Mouse (Mus musculus): ENCODE measurements around the gene Mlkl. TPM values are rescaled to one million over a fixed set of nuclear protein-coding genes. Genes with fewer than 3 reads are reported as not detected.
"Not testable (repeated sequence)": the region's sequence is repeated elsewhere in the genome, so short reads cannot be mapped to it uniquely, and the experiment has no call there.

Mlkl gene
- polyA plus RNA-seq, 1 experiment from 2014 or later: 3.7 TPM

DNA sequence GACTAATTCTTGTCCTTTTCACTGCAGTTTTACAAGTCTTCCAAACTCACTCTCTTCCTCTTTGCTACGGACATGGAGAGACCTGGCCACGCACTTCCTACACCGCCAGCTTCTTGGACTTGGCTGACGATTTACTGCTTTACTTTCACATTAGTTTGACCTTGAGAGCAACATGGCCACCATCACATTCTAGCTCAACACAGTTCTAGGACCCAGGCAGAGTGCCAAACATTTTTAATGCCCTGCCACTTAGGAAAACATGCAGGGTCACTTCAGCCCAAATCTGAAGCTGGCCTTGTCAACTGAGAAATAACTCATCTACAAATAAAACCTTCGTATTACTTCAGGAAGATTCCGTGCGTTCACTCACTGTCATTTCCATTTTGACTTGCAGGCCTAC, 46.2 kb downstream of the Mlkl start:
- Histone ChIP-seq H3K4me3 (replicated peaks) (no peak overlapping the region), H3K27ac (replicated peaks) (no peak overlapping the region), H3K4me2 (no peak overlapping the region), H3K36me3 (replicated peaks) (peaks cover 97% of the 10 kb centered on the region), H3K27me3 (no peaks in the 10 kb centered on the region), H3K4me1 (replicated peaks) (peaks cover 16% of the 10 kb centered on the region), H3K9ac (no peak overlapping the region), H3K9me3 (replicated peaks) (no peaks in the 10 kb centered on the region)
- no peak for ATAC-seq (ENCODE audit: insufficient read depth)
- 84% methylated on average over 7 of the region's 7 CpGs for WGBS (ENCODE audit: insufficient replicate concordance)

DNA sequence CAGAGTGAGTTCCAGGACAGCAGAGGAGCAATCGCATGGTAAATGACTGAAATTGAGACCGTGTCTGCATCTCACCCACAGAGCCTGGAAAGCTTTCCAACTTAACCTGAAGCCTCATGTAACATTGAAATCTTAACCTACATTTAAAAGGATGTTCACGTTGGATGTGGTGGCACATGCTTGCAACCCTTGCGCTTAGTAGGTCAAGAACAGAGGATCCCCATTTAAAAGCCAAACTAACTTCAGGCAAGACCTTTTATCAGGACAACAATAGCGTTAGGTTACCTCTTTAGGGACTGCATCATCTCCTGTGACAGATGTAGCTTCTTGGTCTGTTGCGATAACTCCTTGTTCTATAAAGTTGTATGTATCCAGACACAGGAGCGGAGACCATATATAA, 47.4 kb downstream of the Mlkl start:
- Histone ChIP-seq H3K4me1 (replicated peaks) (peaks cover 8% of the 10 kb centered on the region), H3K4me3 (replicated peaks) (no peak overlapping the region), H3K9me3 (replicated peaks) (no peaks in the 10 kb centered on the region), H3K36me3 (replicated peaks) (peaks cover 98% of the 10 kb centered on the region), H3K9ac (no peak overlapping the region), H3K4me2 (no peak overlapping the region), H3K27ac (replicated peaks) (no peak overlapping the region), H3K27me3 (no peaks in the 10 kb centered on the region)
- WGBS (ENCODE audit: insufficient replicate concordance): 93% methylated on average over 7 of the region's 7 CpGs
- ATAC-seq (ENCODE audit: insufficient read depth): no peak

DNA sequence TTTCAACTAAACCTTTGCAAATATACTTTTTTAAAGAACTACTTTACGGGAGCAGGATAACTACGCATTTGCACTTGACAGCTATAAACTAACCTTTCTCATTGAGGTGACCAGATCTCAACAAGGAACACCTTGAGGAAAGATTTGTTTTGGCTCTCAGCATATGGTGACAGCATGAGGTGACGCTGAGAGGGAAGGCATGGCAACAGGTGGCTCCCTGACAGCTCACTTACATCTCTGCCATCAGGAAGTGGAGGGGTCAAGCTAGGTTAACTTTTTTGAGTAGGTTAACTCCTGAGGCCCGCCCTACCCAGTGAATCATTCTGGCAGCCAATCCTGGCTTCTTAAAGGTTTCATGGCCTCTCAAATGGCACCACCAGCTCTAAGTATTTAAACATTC, 52.4 kb downstream of the Mlkl start:
- Histone ChIP-seq H3K4me3 (replicated peaks) (no peak overlapping the region), H3K36me3 (replicated peaks) (peaks cover 97% of the 10 kb centered on the region), H3K4me1 (replicated peaks) (no peaks in the 10 kb centered on the region), H3K27ac (replicated peaks) (no peak overlapping the region), H3K9ac (no peak overlapping the region), H3K9me3 (replicated peaks) (no peaks in the 10 kb centered on the region), H3K4me2 (no peak overlapping the region), H3K27me3 (no peaks in the 10 kb centered on the region)
- 94% methylated on average over 4 of the region's 4 CpGs for WGBS (ENCODE audit: insufficient replicate concordance)
- no peak for ATAC-seq (ENCODE audit: insufficient read depth)

DNA sequence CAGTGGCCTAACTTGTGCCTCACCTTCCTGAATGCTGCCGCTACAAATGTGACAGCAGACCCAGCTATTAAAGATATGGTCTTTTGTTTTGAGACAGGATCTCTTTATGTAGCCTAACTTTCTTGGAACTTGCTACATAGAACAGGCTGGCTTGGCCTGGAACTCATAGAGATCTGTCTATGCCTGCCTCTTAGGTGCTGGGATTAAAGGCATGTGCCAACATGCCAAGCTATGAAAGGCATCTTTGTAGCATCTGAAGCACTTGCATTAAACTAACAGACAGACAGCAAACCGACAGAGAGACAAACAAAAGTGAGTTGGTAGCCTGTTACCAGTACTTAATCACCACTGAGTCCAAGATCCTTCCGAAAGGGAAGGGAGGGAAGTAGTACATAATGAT, 55.9 kb downstream of the Mlkl start:
- Histone ChIP-seq H3K4me3 (replicated peaks) (no peak overlapping the region), H3K9me3 (replicated peaks) (no peaks in the 10 kb centered on the region), H3K27ac (replicated peaks) (no peak overlapping the region), H3K36me3 (replicated peaks) (peaks cover 96% of the 10 kb centered on the region), H3K4me1 (replicated peaks) (no peaks in the 10 kb centered on the region), H3K9ac (no peak overlapping the region), H3K27me3 (no peaks in the 10 kb centered on the region), H3K4me2 (no peak overlapping the region)
- 94% methylated on average over 3 of the region's 3 CpGs for WGBS (ENCODE audit: insufficient replicate concordance)
- no peak for ATAC-seq (ENCODE audit: insufficient read depth)

DNA sequence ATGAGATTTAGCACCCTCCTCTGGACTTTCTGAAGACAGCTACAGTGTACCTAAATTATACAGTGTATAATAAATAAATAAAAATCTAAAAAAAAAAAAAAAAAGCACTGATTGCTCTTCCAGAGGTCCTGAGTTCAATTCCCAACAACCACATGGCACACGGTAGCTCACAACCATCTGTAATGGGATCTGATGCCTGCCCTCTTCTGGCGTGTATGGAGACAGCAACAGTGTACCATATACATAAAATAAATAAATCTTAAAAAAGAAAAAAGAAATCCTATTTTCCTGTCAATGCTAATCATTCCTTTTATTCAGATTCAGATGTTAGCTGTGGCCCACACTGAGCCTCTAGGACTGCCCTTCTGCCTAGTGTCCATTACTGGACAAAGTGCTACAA, 69.7 kb downstream of the Mlkl start:
- Histone ChIP-seq H3K9ac (no peak overlapping the region), H3K27me3 (no peaks in the 10 kb centered on the region), H3K4me1 (replicated peaks) (no peaks in the 10 kb centered on the region), H3K9me3 (replicated peaks) (no peaks in the 10 kb centered on the region), H3K4me2 (no peak overlapping the region), H3K4me3 (replicated peaks) (no peak overlapping the region), H3K27ac (replicated peaks) (no peak overlapping the region), H3K36me3 (replicated peaks) (peaks cover 29% of the 10 kb centered on the region)
- 52% methylated on average over 2 of the region's 2 CpGs for WGBS (ENCODE audit: insufficient replicate concordance)
- ATAC-seq (ENCODE audit: insufficient read depth): no peak

DNA sequence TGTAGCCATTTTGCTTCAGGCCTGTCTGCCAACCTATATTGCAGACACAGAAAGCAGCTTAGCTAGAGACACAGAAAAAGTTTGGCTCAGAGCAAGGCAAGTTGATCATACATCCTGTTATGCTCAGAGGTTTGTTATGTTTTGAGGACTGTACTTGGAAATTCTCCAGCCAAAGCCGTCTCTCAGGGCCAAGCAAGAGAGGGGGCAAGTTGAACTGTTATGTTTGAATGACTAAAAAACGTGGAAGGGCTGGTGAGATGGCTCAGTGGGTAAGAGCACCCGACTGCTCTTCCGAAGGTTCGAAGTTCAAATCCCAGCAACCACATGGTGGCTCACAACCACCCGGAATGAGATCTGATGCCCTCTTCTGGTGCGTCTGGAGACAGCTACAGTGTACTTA, 71.8 kb downstream of the Mlkl start:
- not testable (repeated sequence) for H3K4me2 ChIP-seq; ATAC-seq (ENCODE audit: insufficient read depth); H3K9me3 ChIP-seq (replicated peaks); H3K9ac ChIP-seq; H3K4me3 ChIP-seq (replicated peaks); H3K27ac ChIP-seq (replicated peaks); H3K4me1 ChIP-seq (replicated peaks)
- 72% methylated on average over 7 of the region's 7 CpGs for WGBS (ENCODE audit: insufficient replicate concordance)
- Histone ChIP-seq H3K36me3 (replicated peaks) (peaks cover 12% of the 10 kb centered on the region), H3K27me3 (peaks cover 13% of the 10 kb centered on the region)

DNA sequence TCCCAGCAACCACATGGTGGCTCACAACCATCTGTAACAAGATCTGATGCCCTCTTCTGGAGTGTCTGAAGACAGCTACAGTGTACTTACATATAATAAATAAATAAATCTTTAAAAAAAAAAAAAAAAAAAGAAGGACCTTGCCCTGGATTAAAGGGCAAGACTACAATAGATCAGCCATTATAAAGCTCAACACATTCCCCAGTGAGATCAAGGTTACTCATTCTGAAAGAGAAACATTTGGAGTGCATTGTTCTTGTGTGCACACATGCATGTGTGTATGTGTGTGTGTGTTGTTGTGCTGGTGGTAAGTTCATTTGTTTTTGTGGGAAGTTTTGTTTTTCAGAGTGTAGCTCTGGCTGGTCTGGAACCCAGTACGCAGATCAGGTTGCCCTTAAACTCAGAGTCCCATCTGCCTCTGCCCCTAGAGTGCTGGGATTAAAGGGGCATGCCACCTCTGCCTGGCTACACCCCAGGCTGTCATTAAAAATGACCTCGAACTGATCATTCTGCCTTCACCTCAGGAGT, 73.2 kb downstream of the Mlkl start:
- no peak overlapping the region for H3K4me3 ChIP-seq (replicated peaks)
- no peak overlapping the region for H3K27ac ChIP-seq (replicated peaks)
- no peak for ATAC-seq (ENCODE audit: insufficient read depth)
- H3K27me3 ChIP-seq: peaks cover 25% of the 10 kb centered on the region
- H3K9ac ChIP-seq: no peak overlapping the region
- H3K9me3 ChIP-seq (replicated peaks): no peaks in the 10 kb centered on the region
- peaks cover under 1% of the 10 kb centered on the region; the same call in 1 of the 2 replicates for H3K36me3 ChIP-seq (replicated peaks)
- H3K4me1 ChIP-seq (replicated peaks): peaks cover 9% of the 10 kb centered on the region
- WGBS (ENCODE audit: insufficient replicate concordance): 60% methylated on average over 2 of the region's 2 CpGs
- no peak overlapping the region for H3K4me2 ChIP-seq

DNA sequence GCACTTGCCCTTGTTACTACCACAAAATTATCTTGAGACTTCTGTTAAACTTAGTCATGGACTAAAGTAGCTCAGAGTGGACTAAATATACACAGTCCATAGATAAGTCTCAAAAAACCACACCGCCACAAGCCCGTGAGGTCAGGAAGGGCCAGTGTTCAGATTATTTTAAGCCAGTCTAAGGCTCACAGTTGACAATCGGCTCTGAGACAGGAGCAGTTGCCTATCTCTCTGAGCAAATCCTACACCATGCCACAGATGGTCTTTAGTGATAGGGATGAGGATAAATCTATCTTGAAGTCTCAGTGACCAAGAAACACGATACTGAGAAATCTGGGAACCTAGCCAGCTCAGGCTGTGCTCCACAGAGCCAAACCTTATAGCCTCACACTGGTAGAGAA, 76.0 kb downstream of the Mlkl start:
- Histone ChIP-seq H3K9me3 (replicated peaks) (no peaks in the 10 kb centered on the region), H3K4me2 (no peak overlapping the region), H3K36me3 (replicated peaks) (no peaks in the 10 kb centered on the region), H3K9ac (no peak overlapping the region), H3K27me3 (peaks cover 25% of the 10 kb centered on the region), H3K4me3 (replicated peaks) (no peak overlapping the region), H3K27ac (replicated peaks) (no peak overlapping the region), H3K4me1 (replicated peaks) (peaks cover 23% of the 10 kb centered on the region)
- ATAC-seq (ENCODE audit: insufficient read depth): no peak
- 10% methylated on average over 4 of the region's 4 CpGs for WGBS (ENCODE audit: insufficient replicate concordance)

Other genes starting within 250 kb of the Mlkl start
- not detected in 2 replicates for gene Clec18a, start 245.8 kb downstream of the Mlkl start, polyA plus RNA-seq (2015; fragmentation: Nextera tagmentation; extraction: Ambion mirVana)
- 2.4 and 2.6 TPM in 2 replicates for gene Pdpr, start 243.5 kb downstream of the Mlkl start, polyA plus RNA-seq (2015; fragmentation: Nextera tagmentation; extraction: Ambion mirVana)
- 14.1 and 14.5 TPM in 2 replicates for gene Glg1, start 79.0 kb downstream of the Mlkl start, polyA plus RNA-seq (2015; fragmentation: Nextera tagmentation; extraction: Ambion mirVana)
- 44.9 and 46.4 TPM in 2 replicates for gene Rfwd3, start 38.0 kb downstream of the Mlkl start, polyA plus RNA-seq (2015; fragmentation: Nextera tagmentation; extraction: Ambion mirVana)
- 0.06 TPM in 1 of 2 replicates, not detected in the other for gene Fa2h, start 55.6 kb upstream of the Mlkl start, polyA plus RNA-seq (2015; fragmentation: Nextera tagmentation; extraction: Ambion mirVana)
- gene Wdr59, start 183.9 kb upstream of the Mlkl start, polyA plus RNA-seq (2015; fragmentation: Nextera tagmentation; extraction: Ambion mirVana): 1.6 and 1.7 TPM in 2 replicates
- 6.6 and 8.6 TPM in 2 replicates for gene Znrf1, start 197.9 kb upstream of the Mlkl start, polyA plus RNA-seq (2015; fragmentation: Nextera tagmentation; extraction: Ambion mirVana)